26 mouse cellular contexts compared by ENCODE assay signal in the genomic region with DNA sequence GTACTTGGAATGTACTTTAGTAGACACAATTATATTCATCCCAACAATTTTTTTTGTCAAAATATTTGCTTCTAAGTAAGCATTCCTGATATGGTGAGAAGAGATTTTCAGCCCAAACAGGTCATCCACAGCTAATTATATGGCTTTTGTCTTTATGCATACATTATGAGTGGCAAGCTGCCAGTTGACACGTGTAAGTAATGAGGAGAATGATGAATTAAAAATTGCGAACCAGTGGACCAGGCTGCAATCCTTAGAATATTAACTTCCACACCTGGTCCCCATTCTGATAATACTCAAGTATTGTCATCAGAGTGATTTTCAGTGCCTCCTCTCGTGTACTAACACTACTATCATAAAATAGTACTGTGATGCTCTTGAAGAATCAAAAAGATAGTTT.
DNase-seq lines count a peak whose midpoint lies in the region; ATAC-seq lines count a peak whose summit lies in the region.
"Had no signal": no experiment of that assay in that cellular context is flagged by ENCODE, and none has a peak within 500 bp of the region (broad histone marks: within the 10 kb centered on the region; RNA-seq: fewer than 3 reads in every experiment).

No protein-coding gene starts in this region.

- H3K27ac ChIP-seq in forebrain, embryonic 14.5 days (ENCODE audit: low read depth, low read length): no peak overlapping the region
- no peak overlapping the region for H3K27ac ChIP-seq in forebrain, embryonic 13.5 days
- H3K27ac ChIP-seq in hindbrain, embryonic 14.5 days: no peak overlapping the region
- H3K27ac ChIP-seq in hindbrain, embryonic 13.5 days: no peak overlapping the region
- H3K27ac ChIP-seq: embryonic facial prominence, embryonic 12.5 days; embryonic facial prominence, embryonic 15.5 days; heart, adult 2 months; heart, embryonic 10.5 days; heart, embryonic 13.5 days had no signal

- 28% methylated on average over 3 of the region's 3 CpGs for WGBS in forebrain, embryonic 14.5 days
- 31% methylated on average over 3 of the region's 3 CpGs for WGBS in forebrain, embryonic 13.5 days
- 34% methylated on average over 3 of the region's 3 CpGs for WGBS in hindbrain, embryonic 14.5 days
- WGBS in hindbrain, embryonic 13.5 days: 27% methylated on average over 3 of the region's 3 CpGs

- H3K4me1 ChIP-seq in forebrain, embryonic 14.5 days (ENCODE audit: control insufficient read depth, insufficient read depth, low read length): no peaks in the 10 kb centered on the region
- H3K4me1 ChIP-seq in forebrain, embryonic 13.5 days: no peaks in the 10 kb centered on the region
- no peaks in the 10 kb centered on the region for H3K4me1 ChIP-seq in hindbrain, embryonic 14.5 days (replicated peaks; ENCODE audit: control insufficient read depth, insufficient read depth, low read length)
- no peaks in the 10 kb centered on the region for H3K4me1 ChIP-seq in hindbrain, embryonic 13.5 days (replicated peaks)
- H3K4me1 ChIP-seq: embryonic facial prominence, embryonic 12.5 days; embryonic facial prominence, embryonic 15.5 days; heart, embryonic 10.5 days; heart, embryonic 13.5 days had no signal

- H3K9me3 ChIP-seq in forebrain, embryonic 14.5 days (replicated peaks; ENCODE audit: control insufficient read depth, low read length): no peaks in the 10 kb centered on the region
- no peaks in the 10 kb centered on the region for H3K9me3 ChIP-seq in forebrain, embryonic 13.5 days (replicated peaks)
- no peaks in the 10 kb centered on the region for H3K9me3 ChIP-seq in hindbrain, embryonic 14.5 days (ENCODE audit: control insufficient read depth, low read length)
- no peaks in the 10 kb centered on the region for H3K9me3 ChIP-seq in hindbrain, embryonic 13.5 days
- H3K9me3 ChIP-seq: embryonic facial prominence, embryonic 12.5 days; embryonic facial prominence, embryonic 15.5 days; G1E; heart, embryonic 10.5 days; heart, embryonic 13.5 days had no signal

- H3K27me3 ChIP-seq in forebrain, embryonic 14.5 days (replicated peaks; ENCODE audit: control insufficient read depth, insufficient read depth, low read length): no peaks in the 10 kb centered on the region
- no peaks in the 10 kb centered on the region for H3K27me3 ChIP-seq in forebrain, embryonic 13.5 days
- H3K27me3 ChIP-seq in hindbrain, embryonic 14.5 days (ENCODE audit: control insufficient read depth, insufficient read depth, low read length): no peaks in the 10 kb centered on the region
- no peaks in the 10 kb centered on the region for H3K27me3 ChIP-seq in hindbrain, embryonic 13.5 days
- H3K27me3 ChIP-seq: CH12.LX; embryonic facial prominence, embryonic 12.5 days; embryonic facial prominence, embryonic 15.5 days; heart, embryonic 13.5 days; Patski had no signal

- ATAC-seq in forebrain, embryonic 14.5 days: no peak
- no peak for ATAC-seq in forebrain, embryonic 13.5 days
- no peak for ATAC-seq in hindbrain, embryonic 14.5 days (ENCODE audit: low FRiP score)
- ATAC-seq in hindbrain, embryonic 13.5 days (ENCODE audit: low FRiP score): no peak
- ATAC-seq in granulocyte monocyte progenitor cell, adult 5-6 weeks (replicated peaks; ENCODE audit: poor library complexity, severe bottlenecking): no peak
- ATAC-seq: intestine, postnatal 0 days; Patski had no signal

- peak; percentile 38 for DNase-seq in forebrain, embryonic 14.5 days (ENCODE audit: low spot score)
- peak; percentile 32 for DNase-seq in hindbrain, embryonic 14.5 days (ENCODE audit: low spot score)
- DNase-seq in retina, postnatal 1 day: peak; percentile 31
- no peak for DNase-seq in retina, embryonic 14.5 days (ENCODE audit: low spot score)
- DNase-seq: adrenal gland, postnatal 10 days; adrenal gland, postnatal 36 days; B cell, adult 2 months; cerebellum, adult 11 months; cerebellum, adult 2 months; cerebellum, adult 9-11 months; cerebellum, postnatal 25 days; gastrocnemius, postnatal 25 days; heart, adult 2 months; heart, postnatal 14 days; heart, postnatal 4 days had no signal

- no peak overlapping the region for H3K9ac ChIP-seq in forebrain, embryonic 14.5 days (ENCODE audit: low read length)
- H3K9ac ChIP-seq in forebrain, embryonic 13.5 days: no peak overlapping the region
- no peak overlapping the region for H3K9ac ChIP-seq in hindbrain, embryonic 14.5 days
- no peak overlapping the region for H3K9ac ChIP-seq in hindbrain, embryonic 13.5 days
- H3K9ac ChIP-seq: embryonic facial prominence, embryonic 12.5 days; embryonic facial prominence, embryonic 15.5 days; heart, embryonic 13.5 days had no signal

- no peak overlapping the region for H3K4me2 ChIP-seq in forebrain, embryonic 14.5 days (ENCODE audit: low read length)
- H3K4me2 ChIP-seq in forebrain, embryonic 13.5 days: no peak overlapping the region
- H3K4me2 ChIP-seq in hindbrain, embryonic 14.5 days (replicated peaks): no peak overlapping the region
- H3K4me2 ChIP-seq in hindbrain, embryonic 13.5 days: no peak overlapping the region
- H3K4me2 ChIP-seq: embryonic facial prominence, embryonic 12.5 days; embryonic facial prominence, embryonic 15.5 days; heart, embryonic 13.5 days had no signal

- no peak overlapping the region for H3K4me3 ChIP-seq in forebrain, embryonic 14.5 days (ENCODE audit: low read depth, low read length)
- H3K4me3 ChIP-seq in forebrain, embryonic 13.5 days: no peak overlapping the region
- no peak overlapping the region for H3K4me3 ChIP-seq in hindbrain, embryonic 14.5 days (replicated peaks; ENCODE audit: low read length)
- no peak overlapping the region for H3K4me3 ChIP-seq in hindbrain, embryonic 13.5 days
- H3K4me3 ChIP-seq: embryonic facial prominence, embryonic 12.5 days; embryonic facial prominence, embryonic 15.5 days; heart, adult 2 months; heart, embryonic 10.5 days; heart, embryonic 13.5 days had no signal

- no peaks in the 10 kb centered on the region for H3K36me3 ChIP-seq in forebrain, embryonic 14.5 days (ENCODE audit: control insufficient read depth, insufficient read depth, low read length)
- no peaks in the 10 kb centered on the region for H3K36me3 ChIP-seq in forebrain, embryonic 13.5 days (ENCODE audit: poor library complexity, severe bottlenecking)
- no peaks in the 10 kb centered on the region for H3K36me3 ChIP-seq in hindbrain, embryonic 14.5 days (replicated peaks; ENCODE audit: control insufficient read depth, insufficient read depth)
- no peaks in the 10 kb centered on the region for H3K36me3 ChIP-seq in hindbrain, embryonic 13.5 days
- H3K36me3 ChIP-seq: embryonic facial prominence, embryonic 12.5 days; embryonic facial prominence, embryonic 15.5 days; G1E; heart, embryonic 10.5 days; heart, embryonic 13.5 days had no signal
